Mouse (Mus musculus) small intestine, adult 2 months (tissue): Measurements from ENCODE around the gene Lpgat1. TPM values are rescaled to one million over a fixed set of nuclear protein-coding genes. Genes with fewer than 3 reads are reported as not detected.

ENCODE experiments used
- H3K27ac ChIP-seq: fragments of 200-500 bp; 2 replicates; pipeline ENCODE4 v1.5.1; 2012; ENCODE audit warnings: low read depth, low read length, control low read depth, inconsistent platforms; ENCODE audit not compliant: insufficient read depth
- H3K27me3 ChIP-seq: fragments of 200-500 bp; 2 replicates; pipeline ENCODE4 v1.6.1; 2012; ENCODE audit warnings: mild to moderate bottlenecking, moderate library complexity, low read length, inconsistent platforms; ENCODE audit not compliant: control insufficient read depth, insufficient read depth
- H3K36me3 ChIP-seq: fragments of 200-500 bp; 2 replicates; pipeline ENCODE4 v1.6.1; 2012; ENCODE audit warnings: mild to moderate bottlenecking, low read length, control low read depth, inconsistent platforms; ENCODE audit not compliant: control insufficient read depth, insufficient read depth
- H3K4me1 ChIP-seq: fragments of 200-500 bp; 2 replicates; pipeline ENCODE4 v1.6.1; 2012; ENCODE audit warnings: low read length, inconsistent platforms, mixed read lengths; ENCODE audit not compliant: control insufficient read depth, insufficient read depth, insufficient read length
- H3K4me3 ChIP-seq: fragments of 200-500 bp; 2 replicates; pipeline ENCODE4 v1.5.1; 2012; ENCODE audit warnings: low read depth, mild to moderate bottlenecking, control low read depth, inconsistent platforms, low read length, moderate library complexity
- CTCF ChIP-seq: fragments of 200-500 bp; IDR thresholded peaks from 2 replicates; pipeline ENCODE4 v1.5.1; 2012; ENCODE audit warnings: low read depth, mild to moderate bottlenecking, control low read depth, inconsistent platforms, low read length, moderate library complexity, mixed read lengths; ENCODE audit not compliant: insufficient replicate concordance, insufficient read length; ENCODE audit errors: extremely low read depth
- POLR2A ChIP-seq: fragments of 200-500 bp; IDR thresholded peaks from 2 replicates; pipeline ENCODE4 v1.6.1; 2012; ENCODE audit warnings: low read depth, mild to moderate bottlenecking, control low read depth, inconsistent platforms, low read length, moderate library complexity
- whole genome bisulfite sequencing: fragments of 180-500 bp; shearing (Covaris S2); methylation state at CpG from one replicate; pipeline ENCODE4 v1.1.7; 2018; 5-methylcytosine and 5-hydroxymethylcytosine counted together
- polyA plus RNA-seq: library from polyadenylated mRNA; depleted of rRNA; stranded (reverse); fragments of >200 nt; gene quantifications from 2 replicates; pipeline ENCODE4 v1.2.3, GENCODE M21; 2012

Gene Lpgat1
- polyA plus RNA-seq, 1 experiment: 20.1 TPM

DNA sequence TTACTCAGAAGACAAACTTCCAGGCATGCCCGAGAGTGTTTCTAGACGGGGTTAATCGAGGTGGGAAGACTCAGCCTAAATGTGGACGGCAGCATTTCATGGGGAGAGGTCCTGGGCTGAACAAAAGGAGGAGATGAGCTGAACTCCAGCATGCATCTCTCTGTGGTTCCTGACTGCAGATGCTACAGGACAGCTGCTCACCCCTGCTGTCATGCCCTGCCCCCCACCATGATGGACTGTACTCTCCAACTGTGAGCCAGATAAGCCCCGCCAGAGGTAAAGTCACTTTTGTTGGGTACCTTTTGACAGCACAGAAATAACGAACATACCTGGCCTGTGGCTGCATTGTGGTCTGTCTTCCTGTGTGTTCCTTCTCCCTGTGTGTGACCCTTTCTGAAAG, 88.2 kb downstream of the Lpgat1 start:
- no peak for TF ChIP-seq POLR2A
- no peak for TF ChIP-seq CTCF
- Histone ChIP-seq H3K4me1 (peaks cover 15% of the 10 kb centered on the region; the same call in 1 of the 2 replicates), H3K36me3 (no peaks in the 10 kb centered on the region), H3K27ac (no peak overlapping the region), H3K4me3 (no peak overlapping the region), H3K27me3 (no peaks in the 10 kb centered on the region)
- WGBS: 87% methylated on average over 6 of the region's 6 CpGs

DNA sequence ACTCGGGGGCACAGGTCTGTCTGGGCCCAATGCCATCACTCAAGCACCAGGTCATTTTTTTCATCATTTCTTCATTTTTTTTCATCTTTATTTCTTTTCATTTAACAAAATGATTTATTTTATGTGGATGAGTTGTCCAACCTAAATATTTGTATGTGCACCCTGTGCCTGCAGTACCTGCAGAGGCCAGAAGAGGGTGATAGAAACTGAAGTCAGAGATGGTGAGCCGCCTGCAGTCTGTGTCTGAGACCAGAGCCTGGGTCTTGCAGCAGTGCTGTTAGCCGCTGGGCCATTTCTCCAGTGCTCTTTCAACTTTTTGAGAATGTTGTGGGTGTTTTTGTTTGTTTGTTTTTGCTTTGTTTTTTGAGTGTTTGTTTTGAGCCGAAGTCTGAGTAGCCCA, 89.1 kb downstream of the Lpgat1 start:
- peaks cover 15% of the 10 kb centered on the region; the same call in 1 of the 2 replicates for H3K4me1 ChIP-seq
- H3K27ac ChIP-seq: no peak overlapping the region
- H3K4me3 ChIP-seq: no peak overlapping the region
- WGBS: 96% methylated on average over 4 of the region's 4 CpGs
- TF ChIP-seq POLR2A (no peak), CTCF (peak; percentile 26; the same call in 1 of the 2 replicates)
- H3K27me3 ChIP-seq: no peaks in the 10 kb centered on the region
- no peaks in the 10 kb centered on the region for H3K36me3 ChIP-seq

DNA sequence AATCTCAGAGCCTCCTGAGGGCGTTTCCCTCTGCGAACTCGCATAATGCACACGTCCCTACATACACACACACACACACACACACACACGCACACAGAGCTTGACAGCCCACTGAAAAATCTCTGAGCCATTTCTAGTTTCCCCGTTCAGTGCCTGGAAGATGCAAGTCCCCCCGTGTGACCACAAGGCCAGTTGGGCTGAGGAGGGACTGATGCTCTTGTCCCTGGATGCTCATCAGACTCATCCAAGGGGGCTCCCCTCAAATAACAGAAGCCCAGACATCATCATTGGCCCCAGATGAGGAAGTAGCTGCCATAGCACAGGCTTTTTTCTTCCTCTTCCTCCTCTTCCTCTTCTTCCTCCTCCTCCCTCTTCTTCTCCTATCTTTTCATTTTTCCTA, 90.3 kb downstream of the Lpgat1 start:
- H3K27me3 ChIP-seq: no peaks in the 10 kb centered on the region
- TF ChIP-seq CTCF (no peak), POLR2A (no peak)
- no peak overlapping the region for H3K27ac ChIP-seq
- H3K4me3 ChIP-seq: no peak overlapping the region
- WGBS: 93% methylated on average over 7 of the region's 7 CpGs
- peaks cover 7% of the 10 kb centered on the region; the same call in 1 of the 2 replicates for H3K4me1 ChIP-seq
- H3K36me3 ChIP-seq: no peaks in the 10 kb centered on the region

GRCm38 (mm10) chr1:191808688-191809223, 91.1 kb downstream of the Lpgat1 start:
- H3K36me3 ChIP-seq: no peaks in the 10 kb centered on the region
- 63% methylated on average over 12 of the region's 12 CpGs for WGBS
- no peak overlapping the region for H3K27ac ChIP-seq
- TF ChIP-seq POLR2A: no peak
- no peak for TF ChIP-seq CTCF
- H3K4me1 ChIP-seq: no peaks in the 10 kb centered on the region; the same call in 1 of the 2 replicates
- no peak overlapping the region for H3K4me3 ChIP-seq
- no peaks in the 10 kb centered on the region for H3K27me3 ChIP-seq

GRCm38 (mm10) chr1:191811774-191812173, 94.1 kb downstream of the Lpgat1 start:
- WGBS: 88% methylated on average over 12 of the region's 12 CpGs
- TF ChIP-seq CTCF: no peak
- TF ChIP-seq POLR2A: no peak
- H3K36me3 ChIP-seq: no peaks in the 10 kb centered on the region
- H3K27ac ChIP-seq: no peak overlapping the region
- no peaks in the 10 kb centered on the region for H3K27me3 ChIP-seq
- no peak overlapping the region for H3K4me3 ChIP-seq
- H3K4me1 ChIP-seq: no peaks in the 10 kb centered on the region

DNA sequence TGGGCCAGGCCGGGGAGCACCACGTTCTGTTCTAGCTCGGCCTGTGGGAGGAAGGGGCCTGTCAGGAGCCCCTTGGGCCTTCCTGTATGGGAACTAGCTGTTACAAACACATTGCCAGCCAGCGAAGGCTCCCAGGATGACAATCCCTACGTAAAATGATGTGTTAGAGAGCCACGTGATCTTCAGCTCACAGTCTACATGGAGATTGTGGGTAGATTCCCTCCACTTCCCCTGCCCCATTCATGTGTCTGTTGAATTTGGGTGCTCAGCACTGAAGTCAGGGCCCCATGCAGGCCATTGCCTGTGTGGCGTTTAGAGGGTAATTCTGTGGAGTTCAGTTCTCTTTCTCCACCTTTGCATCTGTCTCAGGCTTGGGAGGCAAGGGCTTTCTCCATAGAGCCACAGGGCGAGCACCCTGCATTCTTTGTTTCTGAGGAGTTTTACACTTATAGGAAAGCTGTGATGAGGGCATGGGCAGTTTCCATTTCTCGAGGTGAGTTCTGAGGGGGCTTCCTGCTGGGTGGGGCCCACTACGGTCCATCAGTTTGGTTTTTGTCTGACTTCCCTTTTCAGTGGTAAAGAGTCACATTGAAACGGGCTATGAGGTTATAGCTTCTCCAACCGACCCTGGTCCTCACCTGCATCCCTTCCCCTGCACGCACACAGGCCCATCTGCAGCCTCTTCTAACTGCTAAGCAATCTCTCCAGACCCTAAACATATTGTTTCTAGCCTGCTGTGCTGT, 95.5 kb downstream of the Lpgat1 start:
- no peaks in the 10 kb centered on the region for H3K36me3 ChIP-seq
- no peaks in the 10 kb centered on the region for H3K27me3 ChIP-seq
- WGBS: 84% methylated on average over 13 of the region's 13 CpGs
- TF ChIP-seq CTCF (no peak), POLR2A (no peak)
- no peak overlapping the region for H3K27ac ChIP-seq
- H3K4me1 ChIP-seq: no peaks in the 10 kb centered on the region
- H3K4me3 ChIP-seq: no peak overlapping the region

DNA sequence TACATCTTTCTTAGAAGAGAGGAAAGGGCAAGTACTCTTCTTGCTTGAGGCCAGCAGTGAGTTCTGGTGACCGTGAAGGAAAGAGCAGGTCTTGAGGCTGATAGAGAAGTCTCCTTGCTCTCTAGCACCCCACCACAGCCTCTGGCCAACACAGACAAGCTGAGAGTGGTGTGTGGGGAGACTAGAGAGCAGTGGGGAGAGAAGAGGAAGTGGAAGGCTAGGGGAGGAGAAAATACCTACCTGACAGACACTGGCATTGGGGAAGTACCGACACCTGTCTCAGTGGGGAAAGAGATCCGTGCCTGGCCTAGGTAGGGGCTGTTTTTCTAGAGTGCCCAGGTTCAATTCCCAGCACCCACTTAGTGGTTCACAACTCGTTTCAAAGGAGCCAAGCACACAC, 96.6 kb downstream of the Lpgat1 start:
- Histone ChIP-seq H3K27ac (no peak overlapping the region), H3K27me3 (no peaks in the 10 kb centered on the region), H3K4me1 (no peaks in the 10 kb centered on the region), H3K36me3 (no peaks in the 10 kb centered on the region), H3K4me3 (no peak overlapping the region)
- TF ChIP-seq POLR2A: no peak
- TF ChIP-seq CTCF: no peak
- WGBS: 81% methylated on average over 4 of the region's 4 CpGs

DNA sequence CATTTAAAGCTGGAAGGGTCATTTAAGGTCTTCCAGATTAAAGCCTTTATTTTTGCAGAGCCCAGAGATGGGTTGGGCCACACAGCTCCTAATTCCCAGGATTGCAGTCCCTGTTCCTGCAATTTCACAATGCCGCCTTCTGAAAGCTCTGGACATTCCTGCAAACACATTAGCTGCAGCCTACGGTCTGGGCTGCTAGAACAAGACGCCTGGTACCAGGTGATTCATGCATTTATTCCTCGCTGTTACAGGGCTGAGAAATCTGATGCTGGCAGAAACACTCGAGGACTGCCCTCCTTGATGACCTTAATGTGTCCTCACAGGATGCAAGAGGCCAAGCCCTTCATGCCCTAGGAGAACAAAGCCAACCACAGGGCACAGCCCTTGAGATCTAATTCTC, 97.3 kb downstream of the Lpgat1 start:
- H3K4me1 ChIP-seq: no peaks in the 10 kb centered on the region
- no peaks in the 10 kb centered on the region for H3K27me3 ChIP-seq
- H3K36me3 ChIP-seq: no peaks in the 10 kb centered on the region
- H3K27ac ChIP-seq: no peak overlapping the region
- 81% methylated on average over 5 of the region's 5 CpGs for WGBS
- no peak overlapping the region for H3K4me3 ChIP-seq
- no peak for TF ChIP-seq CTCF
- no peak for TF ChIP-seq POLR2A
